Mouse (Mus musculus) kidney, adult 2 months (tissue): Measurements from ENCODE around the gene Atp2c2. TPM values are rescaled to one million over a fixed set of nuclear protein-coding genes. Genes with fewer than 3 reads are reported as not detected.

Experiments used
- DNase-seq: peaks from one replicate; pipeline ENCODE4 v3.0.0; 2021
- H3K27ac ChIP-seq: fragments of 200-500 bp; 2 replicates; pipeline ENCODE4 v1.5.1; 2012; ENCODE audit warnings: low read depth, low read length, control low read depth, inconsistent platforms; ENCODE audit not compliant: insufficient read depth
- H3K27me3 ChIP-seq: fragments of 200-500 bp; replicated peaks from 2 replicates; pipeline ENCODE4 v1.6.1; 2012; ENCODE audit warnings: mild to moderate bottlenecking, moderate library complexity, low read length, inconsistent platforms; ENCODE audit not compliant: control insufficient read depth, insufficient read depth
- H3K36me3 ChIP-seq: fragments of 200-500 bp; 2 replicates; pipeline ENCODE4 v1.6.1; 2012; ENCODE audit warnings: mild to moderate bottlenecking, moderate library complexity, low read length, inconsistent platforms; ENCODE audit not compliant: control insufficient read depth, insufficient read depth
- H3K4me1 ChIP-seq: fragments of 200-500 bp; 2 replicates; pipeline ENCODE4 v1.6.1; 2011; ENCODE audit warnings: low read length; ENCODE audit not compliant: control insufficient read depth, insufficient read depth
- H3K4me3 ChIP-seq: fragments of 200-500 bp; 2 replicates; pipeline ENCODE4 v1.5.1; 2011; ENCODE audit warnings: mild to moderate bottlenecking, low read depth, low read length, control low read depth; ENCODE audit not compliant: insufficient read depth
- CTCF ChIP-seq: fragments of 200-500 bp; conservative IDR thresholded peaks from 2 replicates; pipeline ENCODE4 v1.5.1; 2011; ENCODE audit warnings: low read depth, mild to moderate bottlenecking, control low read depth, low read length, moderate library complexity, mixed read lengths; ENCODE audit not compliant: insufficient read depth, insufficient read length
- POLR2A ChIP-seq: fragments of 200-500 bp; IDR thresholded peaks from one replicate; pipeline ENCODE4 v1.6.1; 2011; ENCODE audit warnings: low read depth, low read length, control low read depth
- WGBS: fragments of 180-500 bp; shearing (Covaris S2); methylation state at CpG from one replicate; pipeline ENCODE4 v1.1.7; 2018; 5-methylcytosine and 5-hydroxymethylcytosine counted together
- polyA plus RNA-seq: library from polyadenylated mRNA; depleted of rRNA; stranded (reverse); fragments of >200 nt; gene quantifications from 2 replicates; pipeline ENCODE4 v1.2.3, GENCODE M21; 2012

Gene Atp2c2
- polyA plus RNA-seq, 1 experiment, result 0.52 TPM

- Histone ChIP-seq H3K36me3 (no peaks in the 10 kb centered on the region), H3K27me3 (no peaks in the 10 kb centered on the region), H3K4me3 (no peak within 1 kb of the TSS), H3K27ac (no peak within 1 kb of the TSS), H3K4me1 (peaks cover 3% of the 10 kb centered on the region; the same call in 1 of the 2 replicates)
- TF ChIP-seq POLR2A (no peak), CTCF (no peak)
- 12% methylated on average over 14 of the region's 14 CpGs for WGBS
- no peak for DNase-seq
Observed at GRCm38 (mm10) chr8:119666219-119666951, 33.4 kb upstream of the Atp2c2 start, which contains the start of gene Wfdc1. TSS of gene Wfdc1 (plus strand) at chr8:119666365.

GRCm38 (mm10) chr8:119668447-119668846, 31.4 kb upstream of the Atp2c2 start:
- H3K36me3 ChIP-seq, result no peaks in the 10 kb centered on the region
- TF ChIP-seq CTCF (no peak), POLR2A (no peak)
- H3K4me1 ChIP-seq, result peaks cover 3% of the 10 kb centered on the region; the same call in 1 of the 2 replicates
- H3K27ac ChIP-seq, result no peak overlapping the region
- no peak for DNase-seq
- H3K27me3 ChIP-seq, result no peaks in the 10 kb centered on the region
- H3K4me3 ChIP-seq, result no peak overlapping the region
- 76% methylated on average over 9 of the region's 9 CpGs for WGBS

GRCm38 (mm10) chr8:119669284-119669683, 30.5 kb upstream of the Atp2c2 start:
- TF ChIP-seq POLR2A (no peak), CTCF (peak; percentile 45)
- H3K27ac ChIP-seq, result no peak overlapping the region
- H3K36me3 ChIP-seq, result no peaks in the 10 kb centered on the region
- H3K4me1 ChIP-seq, result peaks cover 3% of the 10 kb centered on the region; the same call in 1 of the 2 replicates
- 58% methylated on average over 12 of the region's 12 CpGs for WGBS
- no peak for DNase-seq
- H3K27me3 ChIP-seq, result no peaks in the 10 kb centered on the region
- H3K4me3 ChIP-seq, result no peak overlapping the region

DNA sequence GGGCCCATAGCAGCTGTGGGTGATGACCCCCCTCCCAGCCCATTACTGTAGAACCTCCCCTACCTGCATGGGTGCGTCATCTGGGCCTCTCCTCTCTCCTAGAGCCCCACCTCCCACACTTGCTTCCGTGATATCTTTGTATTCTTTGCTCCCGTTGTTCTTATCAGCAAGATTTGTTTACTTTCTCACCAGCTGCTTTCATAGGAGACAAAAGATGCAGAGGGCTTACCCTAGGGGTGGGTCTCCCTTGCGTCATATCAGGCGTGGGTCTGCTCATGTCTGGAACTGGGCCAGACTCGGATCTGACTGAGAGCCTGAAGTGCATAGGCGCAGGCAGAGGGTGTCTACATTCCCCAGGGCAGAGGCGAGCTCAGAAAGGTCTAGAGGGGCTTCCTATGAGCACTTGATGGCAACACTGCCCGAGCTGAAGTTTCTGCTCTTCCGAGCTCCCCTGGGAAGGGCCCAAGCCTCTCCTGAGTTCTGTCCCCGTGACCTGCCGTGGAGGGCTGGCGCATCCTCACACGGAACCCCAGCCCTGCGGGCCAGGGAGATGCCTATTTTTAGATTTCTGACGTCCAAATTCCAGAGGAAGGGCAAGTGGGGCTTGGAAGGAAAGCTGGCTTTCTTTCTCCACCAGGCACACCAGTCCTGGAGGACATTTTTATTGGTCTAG, 29.3 kb upstream of the Atp2c2 start:
- TF ChIP-seq POLR2A (no peak), CTCF (no peak)
- DNase-seq, result peak; percentile 73
- Histone ChIP-seq H3K27ac (peak overlapping the region; percentile 63), H3K4me1 (peaks cover 3% of the 10 kb centered on the region; the same call in 1 of the 2 replicates), H3K27me3 (no peaks in the 10 kb centered on the region), H3K4me3 (0 out of 2 replicates have a peak overlapping the region, but pooled peaks have one; percentile 11), H3K36me3 (no peaks in the 10 kb centered on the region)
- WGBS, result 42% methylated on average over 16 of the region's 16 CpGs

GRCm38 (mm10) chr8:119673976-119674555, 25.7 kb upstream of the Atp2c2 start:
- TF ChIP-seq POLR2A (no peak), CTCF (no peak)
- no peak overlapping the region for H3K4me3 ChIP-seq
- H3K27ac ChIP-seq, result no peak overlapping the region
- H3K36me3 ChIP-seq, result no peaks in the 10 kb centered on the region
- 73% methylated on average over 11 of the region's 11 CpGs for WGBS
- H3K27me3 ChIP-seq, result no peaks in the 10 kb centered on the region
- H3K4me1 ChIP-seq, result peaks cover 3% of the 10 kb centered on the region; the same call in 1 of the 2 replicates
- no peak for DNase-seq

DNA sequence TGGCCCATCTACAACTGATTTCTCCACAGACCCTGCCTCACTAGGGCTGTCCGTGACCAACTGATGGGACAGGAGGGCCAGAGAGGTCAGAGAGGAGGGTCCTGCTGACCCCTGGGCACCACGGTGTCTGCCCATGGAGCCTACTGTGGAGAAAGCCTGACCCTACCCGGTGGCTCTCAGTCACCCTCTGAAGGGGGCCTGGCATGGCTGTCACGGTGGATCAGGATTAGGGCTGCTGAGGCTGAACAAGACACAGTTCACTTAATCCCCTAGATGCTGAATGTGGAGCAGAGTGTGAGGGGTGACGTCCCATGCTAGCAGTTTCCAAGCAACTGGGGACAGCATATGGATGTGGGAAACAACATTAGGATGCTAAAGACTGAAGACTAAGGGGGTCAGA, 24.4 kb upstream of the Atp2c2 start:
- peaks cover 2% of the 10 kb centered on the region; the same call in 1 of the 2 replicates for H3K4me1 ChIP-seq
- no peak for DNase-seq
- no peak overlapping the region for H3K27ac ChIP-seq
- H3K36me3 ChIP-seq, result no peaks in the 10 kb centered on the region
- 85% methylated on average over 5 of the region's 5 CpGs for WGBS
- no peaks in the 10 kb centered on the region for H3K27me3 ChIP-seq
- TF ChIP-seq POLR2A (no peak), CTCF (no peak)
- no peak overlapping the region for H3K4me3 ChIP-seq

DNA sequence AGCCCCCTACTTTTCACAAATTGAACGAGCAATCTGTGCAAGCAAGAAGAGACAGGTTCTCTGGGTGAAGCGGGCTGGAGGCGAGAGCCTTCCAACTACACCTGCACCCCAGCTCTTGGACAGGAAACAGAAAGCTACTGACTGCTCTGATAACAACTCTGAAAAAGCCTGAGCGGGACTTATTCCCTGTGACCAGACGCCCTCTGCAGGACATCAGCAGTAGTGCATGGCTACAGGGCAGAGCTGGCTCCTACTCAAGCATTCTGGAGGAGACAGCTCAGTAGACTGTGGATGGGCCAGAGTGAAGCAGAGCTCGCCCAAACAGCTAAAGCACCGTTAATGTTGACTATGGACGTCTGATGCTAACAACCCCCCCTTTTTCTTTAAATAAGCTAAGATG, 23.4 kb upstream of the Atp2c2 start:
- Histone ChIP-seq H3K27ac (no peak overlapping the region), H3K4me3 (no peak overlapping the region), H3K36me3 (no peaks in the 10 kb centered on the region), H3K27me3 (no peaks in the 10 kb centered on the region), H3K4me1 (no peaks in the 10 kb centered on the region)
- TF ChIP-seq POLR2A (no peak), CTCF (peak; percentile 98)
- DNase-seq, result peak; percentile 94
- WGBS, result 12% methylated on average over 8 of the region's 8 CpGs
